Comparison of ENCODE assay signal across 13 mouse cellular contexts in genomic region chr9:120643371-120643770, GRCm38 (mm10).
DNase-seq lines count a peak whose midpoint lies in the region.
"Had no signal": no experiment of that assay in that cellular context is flagged by ENCODE, and none has a peak within 500 bp of the region (broad histone marks: within the 10 kb centered on the region; RNA-seq: fewer than 3 reads in every experiment).

No protein-coding gene starts in this region.

- DNase-seq in heart, adult 11 months, result peak; percentile 76
- DNase-seq in heart, adult 8-10 months (ENCODE audit: low spot score), result no peak
- DNase-seq in right cerebral cortex, postnatal 25 days, result peak; percentile 49
- no peak for DNase-seq in right cerebral cortex, adult 2 months (ENCODE audit: low spot score in 2 of 2)
- DNase-seq in layer of hippocampus, adult 8-10 months (ENCODE audit: low spot score in 2 of 2), result peak; percentile 67 to 78
- peak; percentile 53 to 57 for DNase-seq in layer of hippocampus, postnatal 36 days
- no peak for DNase-seq in ovary, postnatal 10 days (ENCODE audit: low spot score)
- no peak for DNase-seq in cerebellum, postnatal 14 days
- DNase-seq: adrenal gland, postnatal 14 days; cerebellum, adult 18-20 months; forebrain, postnatal 0 days; gastrocnemius, postnatal 36 days; heart, adult 18-20 months had no signal

Comparison
In these comparisons a context has a peak if more than half of its experiments do, and no peak if none do; other contexts are left out.
1. DNase-seq: peak in heart, adult 11 months (single experiment), right cerebral cortex, postnatal 25 days (single experiment), layer of hippocampus, adult 8-10 months (2 of 2) and layer of hippocampus, postnatal 36 days (2 of 2); none in heart, adult 8-10 months (single experiment), right cerebral cortex, adult 2 months (0 of 2), ovary, postnatal 10 days (single experiment) and cerebellum, postnatal 14 days (0 of 2).